Mouse (Mus musculus) colon, adult 2 months (tissue): ENCODE results near the gene Htra1. TPM values are rescaled to one million over a fixed set of nuclear protein-coding genes. Genes with fewer than 3 reads are reported as not detected.

Experiments
- polyA plus RNA-seq: library from polyadenylated mRNA; depleted of rRNA; stranded (reverse); fragments of >200 nt; gene quantifications from 2 replicates; pipeline ENCODE4 v1.2.3, GENCODE M21; 2012; rRNA removed

The Htra1 gene
- 79.1 and 83.2 TPM in 2 replicates for polyA plus RNA-seq

GRCm38 (mm10) chr7:130935793-130936471 lies at the start of gene Htra1:
Gene Htra1, plus strand, starts transcription at chr7:130936111.

GRCm38 (mm10) chr7:131031755-131032154 lies 95.8 kb downstream of the Htra1 start, which contains the start of gene Dmbt1:
Gene Dmbt1, plus strand, starts transcription at chr7:131032053.

Other genes with a start within 250 kb of the Htra1 start
- 0.06 TPM in 1 of 2 replicates, not detected in the other for gene Btbd16, start 162.0 kb upstream of the Htra1 start, polyA plus RNA-seq
- gene Plekha1, start 70.4 kb upstream of the Htra1 start, polyA plus RNA-seq: 24.0 and 31.9 TPM in 2 replicates
- 1,030 and 1,121 TPM in 2 replicates for gene Dmbt1, start 95.9 kb downstream of the Htra1 start, polyA plus RNA-seq
- not detected in 2 replicates for gene 4933402N03Rik, start 210.2 kb downstream of the Htra1 start, polyA plus RNA-seq
- gene 5430419D17Rik, start 238.3 kb downstream of the Htra1 start, polyA plus RNA-seq: 0.12 TPM in 1 of 2 replicates, not detected in the other